Mouse (Mus musculus): ENCODE results near the gene Cdh13. TPM values are rescaled to one million over a fixed set of nuclear protein-coding genes. Genes with fewer than 3 reads are reported as not detected.

Cdh13 gene
- total RNA-seq, 1 experiment from 2014 or later = 19.8 TPM

DNA sequence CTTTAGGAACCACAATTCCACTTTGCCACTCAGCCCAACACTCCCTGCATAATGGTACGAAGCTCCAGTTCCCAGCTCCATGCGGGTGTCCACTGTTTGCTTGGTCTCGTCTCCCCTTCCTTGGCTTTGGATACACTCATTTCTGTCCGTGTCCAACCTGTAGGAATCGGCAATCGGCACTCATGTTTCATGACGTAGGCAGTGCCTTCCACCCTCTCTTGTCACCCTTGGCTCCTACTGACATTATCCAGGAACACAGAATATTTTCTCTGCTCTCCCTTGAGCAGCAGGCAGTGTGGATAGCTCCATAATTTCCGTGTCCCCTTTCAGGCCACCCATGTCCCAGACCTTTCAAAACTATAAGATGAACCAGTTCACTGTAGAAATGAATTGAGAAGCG lies 97.2 kb downstream of the Cdh13 start:
- DNase-seq = no peak

DNA sequence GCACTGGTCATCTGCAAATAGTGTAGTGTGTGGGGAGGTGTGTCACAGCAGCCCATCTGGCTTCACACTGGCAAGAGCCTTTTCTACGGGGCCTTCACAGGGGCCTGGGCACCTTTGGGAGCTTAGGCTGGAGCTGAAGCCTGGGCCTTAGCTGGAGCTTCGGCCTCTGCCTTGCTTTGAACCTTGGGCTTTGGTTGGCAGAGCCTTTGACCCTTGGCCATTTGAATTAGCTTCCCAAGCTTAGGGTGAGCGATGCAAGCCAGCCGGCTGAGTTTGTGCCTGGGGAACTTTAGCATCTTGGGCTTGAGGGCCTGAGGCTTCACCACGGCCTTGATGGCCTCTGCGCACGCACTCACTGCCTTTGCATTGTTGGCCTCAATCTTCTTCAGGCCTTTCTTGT lies 98.1 kb downstream of the Cdh13 start:
- DNase-seq = no peak

DNA sequence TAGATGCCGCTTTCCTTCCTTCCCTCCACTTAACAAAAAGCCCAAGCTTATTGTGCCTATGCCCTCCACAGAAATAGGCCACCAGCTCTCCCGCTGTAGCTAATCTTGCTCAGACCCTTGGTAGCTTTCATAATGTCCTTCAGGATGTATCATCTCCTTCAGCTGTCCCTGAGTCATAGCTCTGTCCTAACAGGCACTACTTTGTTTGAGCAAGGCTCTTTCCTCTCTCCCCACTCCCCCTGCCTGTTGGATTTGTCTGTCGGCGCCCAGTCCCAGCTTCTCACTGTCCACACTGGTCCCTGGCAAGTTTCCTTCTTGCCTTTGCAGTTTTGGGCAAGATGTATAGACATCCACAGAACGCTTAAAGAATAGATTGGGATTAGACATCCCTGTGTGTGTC lies 100.8 kb downstream of the Cdh13 start:
- no peak for DNase-seq

DNA sequence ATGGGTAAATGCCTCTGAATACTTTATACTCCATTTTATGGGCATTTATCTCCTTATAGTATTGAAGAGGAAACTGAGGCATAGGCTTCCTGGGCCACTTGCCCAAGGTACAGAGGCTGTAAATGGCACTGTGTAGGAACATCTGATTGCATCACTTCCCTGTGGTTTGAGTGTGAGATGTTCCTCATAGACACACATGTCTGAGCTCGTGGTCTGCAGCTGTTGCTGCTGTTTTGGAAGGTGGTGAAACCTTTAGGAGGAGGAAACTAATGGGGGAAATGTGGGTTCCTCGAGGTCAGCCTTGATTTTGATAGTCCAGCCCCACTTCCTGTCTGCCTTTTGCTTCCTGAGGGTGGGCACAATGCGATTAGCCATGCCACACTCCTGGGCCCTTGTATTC lies 105.9 kb downstream of the Cdh13 start:
- DNase-seq = no peak

DNA sequence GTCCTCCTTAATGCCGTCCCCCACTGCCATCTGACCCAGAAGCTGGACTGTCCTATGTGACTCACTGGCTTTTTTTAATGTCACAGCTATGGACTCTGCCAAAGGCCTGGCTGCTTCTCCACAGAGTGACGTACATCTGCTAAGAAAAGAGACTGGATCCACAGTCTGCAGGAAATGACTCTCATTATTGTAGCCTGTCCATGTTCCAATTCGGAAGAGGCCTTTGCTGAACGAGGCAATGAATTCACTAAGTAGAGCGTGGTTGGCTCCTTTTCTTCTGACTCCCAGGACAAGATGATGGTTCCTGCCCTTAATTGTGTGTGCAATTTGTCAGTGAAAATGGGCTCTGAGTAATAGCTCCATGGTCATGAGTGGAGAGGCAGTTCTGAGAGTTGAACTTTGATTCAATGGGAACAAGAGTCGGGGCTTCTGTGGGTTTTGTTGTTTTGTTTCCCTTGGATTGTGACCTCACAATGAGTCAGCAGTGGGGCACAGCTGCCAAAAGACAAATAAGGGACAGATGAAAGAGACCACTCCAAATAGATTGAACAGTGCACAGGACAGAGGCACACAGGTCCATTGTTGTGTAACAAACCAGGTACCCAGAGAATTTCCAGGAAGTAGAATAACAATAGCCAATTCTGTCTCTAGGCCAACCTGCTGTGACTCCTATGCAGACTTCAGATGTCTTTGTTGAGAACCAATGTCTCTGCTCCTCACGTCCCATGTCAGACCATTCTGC lies 110.5 kb downstream of the Cdh13 start:
- peak; percentile 47 for DNase-seq

DNA sequence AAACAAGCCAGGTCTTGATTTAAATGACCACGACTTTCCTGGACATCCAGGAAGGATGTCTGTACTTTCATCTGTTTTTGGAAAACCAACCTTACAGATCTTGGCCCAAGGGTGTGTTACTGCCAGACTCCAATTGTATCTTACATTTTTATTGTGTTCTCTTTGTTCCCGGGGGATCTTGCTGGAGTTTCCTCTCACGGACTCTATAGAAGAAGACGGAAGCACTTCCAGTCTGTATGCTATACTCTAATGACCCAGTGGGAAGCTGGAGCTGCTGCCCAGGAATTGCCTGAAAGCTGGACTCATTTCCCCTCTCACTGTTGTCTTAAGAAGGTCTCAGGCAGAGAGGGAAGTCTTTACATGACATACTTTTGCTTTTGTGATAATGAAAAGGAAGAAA lies 111.6 kb downstream of the Cdh13 start:
- DNase-seq = no peak

DNA sequence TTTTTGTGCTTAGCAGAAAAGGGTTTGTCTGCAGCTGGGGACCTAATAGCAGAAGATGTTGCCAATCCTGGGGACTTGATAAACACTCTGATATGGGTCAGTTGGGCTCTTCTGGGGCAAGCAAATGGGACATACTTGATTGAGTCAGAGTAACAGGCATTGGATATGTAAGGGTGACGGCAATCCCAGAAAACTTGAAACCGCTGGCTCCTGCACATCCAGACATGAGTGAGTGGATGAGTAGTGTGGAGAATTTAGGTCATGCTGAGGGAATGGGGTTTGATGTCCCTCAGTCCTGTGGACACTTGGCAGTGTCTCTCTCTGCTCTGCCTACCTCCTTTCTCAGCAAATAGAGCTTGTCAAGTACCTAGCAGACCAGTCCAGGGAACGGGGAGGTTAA lies 121.3 kb downstream of the Cdh13 start:
- no peak for DNase-seq

DNA sequence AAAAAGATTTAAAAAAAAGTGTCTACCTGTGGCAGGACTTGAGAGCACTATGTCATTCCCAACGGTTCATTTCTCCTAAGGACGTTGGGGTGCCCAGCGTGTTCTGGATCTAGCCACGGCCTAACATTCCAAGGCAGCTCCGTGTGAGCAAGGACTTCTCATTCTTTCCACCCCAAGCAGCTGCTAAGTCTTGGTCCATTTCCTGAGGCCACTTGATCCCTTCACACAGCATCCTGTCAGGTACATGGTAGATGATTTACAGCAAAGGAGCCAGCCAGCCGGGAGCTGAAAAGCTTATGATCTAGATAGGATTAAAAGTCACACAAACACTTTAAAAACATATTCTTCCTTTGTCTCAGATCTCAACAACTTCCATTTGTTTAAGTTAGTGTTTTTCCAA lies 123.8 kb downstream of the Cdh13 start:
- DNase-seq = no peak

DNA sequence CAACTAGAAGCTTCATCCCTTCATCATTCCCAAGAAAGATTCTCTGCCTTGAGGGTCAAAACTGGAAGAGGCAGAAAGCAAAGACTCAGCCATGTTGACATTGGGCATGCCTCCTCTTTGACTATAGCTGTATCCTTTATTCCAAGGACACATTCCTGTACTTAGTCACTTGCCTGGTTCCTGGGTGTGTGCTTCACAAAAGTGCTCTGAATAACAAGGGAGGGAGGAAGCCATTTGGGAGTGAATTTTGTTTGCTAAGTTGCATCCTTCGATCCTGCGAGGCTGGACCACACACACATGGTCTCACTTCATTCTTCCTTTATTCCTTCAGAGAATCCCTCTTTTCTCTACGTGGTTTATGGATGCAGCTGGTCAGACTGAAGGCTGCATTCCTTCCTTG lies 125.9 kb downstream of the Cdh13 start:
- no peak for DNase-seq

DNA sequence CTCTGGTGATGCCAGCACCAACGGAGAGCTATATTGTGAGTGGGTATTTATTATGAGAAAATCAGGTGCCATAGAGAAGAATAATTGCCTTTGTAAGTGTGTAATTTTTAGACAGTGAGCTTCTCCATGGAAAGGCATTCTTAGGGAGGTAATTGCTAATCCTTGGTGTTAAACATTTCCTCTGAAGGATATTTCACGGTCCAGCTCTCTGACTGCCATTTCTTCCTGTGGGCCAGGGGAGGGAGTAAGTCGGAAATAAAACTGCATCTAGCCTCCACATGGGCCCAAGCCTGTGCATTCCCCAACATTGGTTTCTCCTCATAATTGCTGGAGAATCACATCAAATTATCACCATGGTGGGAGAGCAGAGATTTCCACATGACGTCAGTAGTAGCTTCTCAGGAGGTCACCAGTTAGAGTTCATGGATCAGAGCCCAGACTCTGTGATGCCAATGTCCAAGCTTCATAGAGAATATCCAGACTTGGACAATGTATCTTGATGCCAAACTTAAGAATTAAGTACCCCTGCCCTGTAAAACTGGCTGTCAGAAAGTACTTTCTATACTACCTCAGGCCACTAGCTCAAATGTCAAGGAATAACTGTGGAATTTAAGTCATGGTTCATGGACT lies 126.9 kb downstream of the Cdh13 start:
- no peak for DNase-seq

DNA sequence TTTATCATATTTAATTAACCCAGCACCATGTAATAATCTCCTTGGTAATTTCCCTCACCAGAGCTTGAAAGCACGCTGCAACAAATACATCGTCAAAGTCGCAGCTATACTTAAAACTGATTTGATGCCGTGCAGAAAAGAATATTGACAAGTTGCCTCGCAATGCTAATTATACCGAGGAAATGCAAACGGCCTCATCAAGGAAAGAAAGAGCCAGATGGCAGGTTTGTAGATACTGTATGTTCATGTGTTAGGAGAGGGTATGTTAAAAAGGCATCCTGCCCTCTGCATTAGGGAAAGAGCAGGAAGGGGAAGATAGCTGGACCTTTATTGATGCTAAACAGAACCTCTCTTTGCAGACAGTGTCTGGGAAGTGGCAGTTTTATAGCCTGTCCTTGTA lies 132.1 kb downstream of the Cdh13 start:
- DNase-seq = no peak

DNA sequence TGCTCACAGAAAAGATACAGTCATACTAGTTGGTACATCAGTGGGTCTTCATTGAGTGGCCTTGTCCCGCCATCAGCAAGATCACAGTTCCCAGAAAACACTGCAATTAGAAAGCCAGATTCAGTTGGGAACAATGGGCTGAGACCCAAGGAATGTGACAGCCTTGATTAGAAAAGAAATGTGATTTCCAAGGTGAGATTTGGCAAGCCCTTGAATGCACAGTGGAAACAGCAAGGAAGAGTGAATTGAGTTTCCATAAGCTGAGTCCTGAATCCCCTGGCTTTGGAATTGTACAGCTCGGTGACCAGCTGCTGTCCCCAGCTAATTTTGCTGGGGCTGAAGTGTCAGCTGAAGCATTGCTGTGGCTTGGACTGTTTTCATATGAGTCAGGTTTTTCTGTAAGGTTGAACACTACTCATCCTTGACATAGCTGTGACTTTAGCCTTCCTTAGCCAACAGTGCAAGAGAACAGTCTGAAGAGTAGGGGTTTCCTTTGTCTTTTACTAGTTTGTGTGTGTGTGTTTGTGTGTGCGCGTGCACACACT lies 133.3 kb downstream of the Cdh13 start:
- DNase-seq = peak; percentile 13

DNA sequence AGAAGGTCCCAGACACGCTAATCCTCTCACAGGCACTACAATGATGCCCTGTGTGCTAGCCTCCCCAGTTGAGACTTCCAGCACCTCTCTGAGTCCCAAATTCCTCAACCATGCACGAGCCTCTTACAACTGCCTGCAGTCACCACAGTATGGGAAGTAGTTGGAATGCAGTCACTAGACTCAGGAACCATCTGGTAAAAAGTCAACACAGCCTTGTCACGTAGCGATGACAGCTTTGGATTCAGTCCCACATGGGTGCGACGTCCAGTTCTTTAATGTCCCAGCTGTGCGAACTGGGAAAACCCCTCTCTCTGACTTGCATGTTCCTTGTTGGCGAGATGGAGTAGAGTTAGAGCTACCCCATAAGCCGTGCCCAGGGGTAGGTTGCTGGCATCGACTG lies 139.1 kb downstream of the Cdh13 start:
- DNase-seq = no peak

DNA sequence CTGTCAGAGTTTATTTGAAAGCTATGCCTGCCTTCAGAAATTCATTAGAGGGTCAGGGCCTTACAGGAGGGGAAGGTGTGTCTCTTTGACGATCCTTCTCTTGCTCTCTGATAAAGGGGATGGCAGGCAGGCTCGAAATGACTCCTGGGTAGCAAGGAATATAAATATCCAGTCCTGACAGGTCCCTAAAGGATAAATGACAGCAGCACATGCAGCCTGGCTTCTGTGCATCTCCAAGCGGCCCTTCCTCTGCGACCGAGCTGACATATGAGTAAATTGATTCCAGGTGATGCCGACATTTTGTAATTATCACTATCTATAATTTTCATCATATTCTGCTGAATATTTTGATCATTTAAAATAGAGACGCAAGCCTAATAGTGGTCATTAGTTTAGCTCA lies 145.4 kb downstream of the Cdh13 start:
- no peak for DNase-seq

DNA sequence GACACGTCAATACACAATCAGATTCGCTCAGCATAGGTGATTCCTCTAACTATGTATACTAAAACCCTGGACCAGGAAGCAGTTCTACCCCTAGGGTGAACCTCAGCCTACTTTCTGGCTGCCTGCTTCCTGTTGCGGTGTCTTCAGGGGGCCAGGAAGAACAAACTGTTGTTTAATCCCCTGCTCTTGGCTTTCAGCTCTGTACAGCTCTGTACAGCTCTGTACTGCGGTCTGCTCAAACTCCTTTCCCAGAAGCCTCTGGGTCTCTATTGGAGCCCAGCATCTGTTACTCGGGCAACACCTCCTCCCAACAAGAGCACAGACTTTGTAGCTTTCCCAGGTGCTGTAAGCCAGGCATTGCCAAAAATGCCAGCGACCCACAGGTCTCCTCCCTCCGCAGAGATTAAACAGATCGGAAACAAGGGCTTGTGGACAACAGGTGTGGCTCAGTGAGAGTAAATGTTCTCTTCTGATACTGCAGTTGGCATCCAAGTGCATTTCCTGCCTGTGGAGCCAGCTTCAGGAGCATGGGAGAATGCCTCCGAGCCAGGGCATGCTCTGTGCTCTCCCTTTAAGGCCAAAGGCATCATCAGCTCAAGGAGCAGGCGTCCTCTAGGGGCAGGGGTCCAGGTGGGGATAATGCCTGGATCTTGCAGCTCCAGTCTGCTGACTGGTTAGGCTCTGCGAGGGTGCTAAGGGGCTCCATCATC lies 148.4 kb downstream of the Cdh13 start:
- no peak for DNase-seq

DNA sequence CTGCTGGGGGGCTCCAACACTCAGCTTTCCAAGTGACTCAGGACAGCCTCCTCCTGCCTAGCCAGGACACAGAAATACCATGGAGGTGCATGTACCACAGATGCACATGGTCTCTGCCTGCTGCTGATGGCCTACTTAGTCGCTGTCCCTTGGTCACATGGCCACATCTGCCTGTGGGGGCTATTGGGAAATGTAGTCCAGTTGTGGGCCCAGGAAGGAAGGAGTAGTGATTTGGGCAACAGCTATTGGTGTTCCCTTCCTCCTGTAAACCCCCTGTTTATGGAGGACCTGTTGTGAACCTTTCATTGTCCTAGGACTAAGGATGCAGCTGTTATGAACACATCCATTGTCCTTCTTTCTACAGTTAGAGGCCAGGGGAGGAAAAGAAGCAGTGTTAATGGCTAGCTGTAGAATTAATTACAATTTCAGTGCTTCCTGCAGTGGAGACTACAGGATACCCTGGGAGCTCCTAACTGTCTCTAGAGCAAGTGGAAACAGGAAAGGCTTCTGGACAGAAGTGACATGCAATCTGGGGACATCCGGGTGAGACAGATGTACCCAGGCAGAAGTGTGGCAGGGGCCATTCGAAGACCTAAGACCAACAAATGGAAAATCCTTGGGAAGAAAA lies 150.1 kb downstream of the Cdh13 start:
- no peak for DNase-seq

DNA sequence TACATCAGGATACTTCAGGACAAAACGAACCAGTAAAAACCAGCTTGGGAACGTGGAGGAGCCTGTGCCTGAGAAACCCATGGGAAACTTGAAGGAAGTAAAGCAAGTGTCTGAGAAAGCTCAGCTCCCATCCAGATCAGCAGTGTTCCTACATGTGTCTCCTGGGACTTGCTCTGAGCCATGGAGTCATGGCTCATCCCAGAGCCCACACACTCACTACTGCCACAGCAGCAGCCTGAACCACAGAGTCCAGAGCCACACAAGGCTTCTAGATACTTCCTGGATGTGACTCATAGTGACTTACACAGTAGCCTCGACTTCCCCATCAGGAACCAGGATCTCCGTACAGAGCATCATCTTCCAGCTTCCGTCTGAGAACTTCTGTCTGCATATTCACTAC lies 153.2 kb downstream of the Cdh13 start:
- no peak for DNase-seq

DNA sequence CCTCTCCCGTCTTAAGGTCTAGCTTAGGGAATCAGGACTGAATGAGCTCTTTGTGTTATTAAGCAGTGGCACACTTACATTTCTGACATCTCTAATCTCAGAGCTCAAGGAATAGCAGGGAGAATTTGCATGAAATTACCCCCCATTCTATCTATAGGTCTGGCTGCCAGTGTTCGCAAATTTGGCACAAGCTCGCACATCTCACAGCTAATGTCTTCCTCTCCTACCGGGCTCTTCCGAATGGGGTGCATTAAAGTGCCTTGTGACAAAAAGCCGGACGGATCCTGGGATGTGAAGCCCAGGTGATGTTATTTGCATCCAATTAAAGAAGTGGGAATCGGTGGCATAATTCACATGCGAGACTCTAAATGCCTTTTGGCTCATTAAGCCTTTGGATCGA lies 153.6 kb downstream of the Cdh13 start:
- no peak for DNase-seq

DNA sequence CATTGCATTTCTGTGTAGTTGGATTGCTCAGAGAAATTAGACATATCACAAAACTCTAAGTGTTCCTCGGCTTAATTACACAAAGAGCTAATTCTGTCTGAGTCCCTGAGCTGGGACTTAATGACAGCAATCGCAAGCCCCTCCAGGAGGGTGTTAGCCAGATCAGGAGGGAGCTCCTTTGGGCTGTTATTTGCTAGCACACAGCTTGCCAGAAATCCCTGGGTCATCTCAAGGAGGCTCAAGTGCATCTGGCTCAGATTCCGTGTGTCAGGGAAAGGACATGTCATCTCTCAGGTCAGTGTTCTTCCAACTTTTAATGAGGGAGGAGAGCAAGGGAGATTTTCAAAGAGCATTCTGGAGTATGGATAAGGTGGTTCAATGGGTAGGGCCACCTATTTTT lies 154.3 kb downstream of the Cdh13 start:
- no peak for DNase-seq

DNA sequence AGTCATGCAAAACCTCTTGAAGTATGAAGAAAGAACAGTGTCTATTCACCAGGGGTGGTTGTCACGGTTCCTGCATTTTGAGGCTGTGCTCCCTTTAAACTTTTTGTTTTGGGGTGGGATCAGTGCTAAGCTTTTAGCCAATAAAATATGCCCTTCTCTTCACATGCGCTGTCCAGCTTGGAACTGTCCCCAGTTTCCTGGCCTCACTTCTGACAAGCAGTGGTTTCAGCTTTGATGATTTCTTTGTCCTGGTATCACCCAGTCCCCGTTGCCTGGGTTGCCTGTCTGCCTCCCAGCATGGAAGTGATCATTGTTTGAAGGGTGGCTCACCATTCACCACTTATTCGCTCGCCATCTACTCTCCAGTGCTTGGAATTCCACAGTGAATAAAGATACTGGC lies 156.3 kb downstream of the Cdh13 start:
- DNase-seq = no peak

DNA sequence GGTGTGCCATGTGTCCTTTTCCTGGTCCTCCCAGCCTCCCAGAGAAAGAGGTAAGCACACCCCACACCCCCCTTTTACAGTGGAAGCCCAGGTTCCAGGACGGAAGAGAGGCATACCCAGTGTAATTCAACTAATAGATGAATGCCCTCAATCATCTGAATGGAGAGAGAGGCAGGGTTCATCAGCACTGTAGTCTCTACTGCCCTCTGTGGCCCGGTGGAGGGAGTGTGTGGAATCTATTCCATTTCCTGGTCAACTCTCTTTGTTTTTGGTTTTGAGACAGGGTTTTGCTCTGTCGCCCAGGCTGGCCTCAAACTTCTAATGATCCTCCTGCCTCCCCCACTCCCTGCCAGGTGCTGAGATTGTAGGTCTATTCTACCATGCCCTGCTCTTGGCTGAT lies 159.8 kb downstream of the Cdh13 start:
- DNase-seq = peak; percentile 58

DNA sequence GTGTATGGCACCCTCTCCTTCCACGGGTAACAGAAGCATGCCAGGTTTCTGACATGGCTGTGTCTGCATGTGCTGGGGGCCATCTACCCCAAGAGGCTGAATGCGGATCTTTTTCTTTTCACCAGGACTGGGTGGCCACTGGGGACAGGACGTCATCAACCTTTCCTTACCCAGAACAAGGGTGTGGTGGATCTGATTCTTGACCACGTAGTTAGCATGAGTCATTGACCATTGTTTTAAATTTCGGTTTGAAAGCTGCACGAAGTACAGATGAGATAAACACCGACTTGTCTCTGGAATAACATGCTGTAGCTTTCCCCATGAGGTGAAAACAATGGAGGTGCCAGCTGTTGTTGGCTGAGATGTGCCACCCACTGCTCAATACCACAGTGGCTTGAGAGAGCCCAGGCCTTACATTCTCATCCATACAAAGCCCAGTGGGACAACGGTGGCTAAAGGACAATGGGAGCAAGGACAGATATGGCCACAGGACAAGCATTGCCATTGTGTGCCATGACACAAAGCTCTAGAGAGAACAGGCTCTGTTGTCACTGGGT lies 161.2 kb downstream of the Cdh13 start:
- DNase-seq = no peak

DNA sequence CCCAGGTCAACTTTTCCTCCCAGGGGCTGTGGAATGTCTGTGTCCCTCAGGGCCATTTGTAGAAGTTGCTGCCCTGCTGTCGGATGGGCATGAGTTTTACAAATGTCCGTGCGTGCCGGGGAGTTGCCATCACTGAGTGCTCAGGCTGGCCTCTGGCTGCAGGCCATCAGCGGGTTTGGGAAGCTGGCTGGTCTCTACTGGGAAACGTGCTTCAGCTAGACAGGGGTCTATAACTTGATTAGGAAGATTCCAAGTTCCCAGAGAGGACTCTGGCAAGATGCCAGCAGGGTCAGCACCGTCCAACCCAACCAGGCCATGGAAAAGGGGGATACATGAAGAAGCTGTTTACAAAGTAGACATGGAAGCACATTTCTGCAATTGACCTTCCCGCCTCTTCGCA lies 163.0 kb downstream of the Cdh13 start:
- no peak for DNase-seq
